Mouse (Mus musculus): ENCODE measurements around the gene Gas1. TPM values are rescaled to one million over a fixed set of nuclear protein-coding genes. Genes with fewer than 3 reads are reported as not detected.

The Gas1 gene
- total RNA-seq, 2 experiments from 2014 or later, result 86.7 to 87.7 TPM

GRCm38 (mm10) chr13:60125020-60125419, 52.1 kb downstream of the Gas1 start:
- DNase-seq (ENCODE audit: low spot score in 2 of 2), result no peak

- DNase-seq (ENCODE audit: low spot score in 2 of 2), result no peak
Measured at GRCm38 (mm10) chr13:60124456-60124855, 52.7 kb downstream of the Gas1 start.

Measured in adrenal gland, postnatal 4 days (tissue).